Mouse (Mus musculus) gastrocnemius, adult 2 months (tissue): Measurements from ENCODE around the gene Plb1. TPM values are rescaled to one million over a fixed set of nuclear protein-coding genes. Genes with fewer than 3 reads are reported as not detected.
A peak's percentile ranks its signal among the peaks of the same experiment; 100 is the strongest.

ENCODE experiments used
- DNase-seq: peaks from one replicate; pipeline ENCODE4 v3.0.0; 2022
- H3K27ac ChIP-seq: fragments of 200-600 bp; 2 replicates; pipeline ENCODE4 v1.8.1; 2022; ENCODE audit warnings: mild to moderate bottlenecking
- H3K4me3 ChIP-seq: fragments of 200-600 bp; 2 replicates; pipeline ENCODE4 v1.8.1; 2022; ENCODE audit warnings: mild to moderate bottlenecking, moderate library complexity
- CTCF ChIP-seq: fragments of 200-600 bp; IDR thresholded peaks from 2 replicates; pipeline ENCODE4 v1.8.1; 2022; ENCODE audit warnings: antibody characterized with exemption, mild to moderate bottlenecking, moderate library complexity
- intact Hi-C: fragments of 180-260 bp; cut with DNase I; formaldehyde crosslinking; loops from one replicate; pipeline ENCODE4 v1.15.1; 2025
- total RNA-seq, 2 experiments: library from RNA; stranded (reverse); gene quantifications; 2 replicates each; pipeline ENCODE4 v1.2.3; 2021

The Plb1 gene
- total RNA-seq, 2 experiments from 2014 or later, result 0.97 to 1.3 TPM

GRCm38 (mm10) chr5:32311589-32312166 is 79.2 kb downstream of the Plb1 start:
- DNase-seq, result no peak
- no peak overlapping the region for H3K4me3 ChIP-seq
- no peak for TF ChIP-seq CTCF
- intact Hi-C loops, result no loop called here
- no peak overlapping the region for H3K27ac ChIP-seq

DNA sequence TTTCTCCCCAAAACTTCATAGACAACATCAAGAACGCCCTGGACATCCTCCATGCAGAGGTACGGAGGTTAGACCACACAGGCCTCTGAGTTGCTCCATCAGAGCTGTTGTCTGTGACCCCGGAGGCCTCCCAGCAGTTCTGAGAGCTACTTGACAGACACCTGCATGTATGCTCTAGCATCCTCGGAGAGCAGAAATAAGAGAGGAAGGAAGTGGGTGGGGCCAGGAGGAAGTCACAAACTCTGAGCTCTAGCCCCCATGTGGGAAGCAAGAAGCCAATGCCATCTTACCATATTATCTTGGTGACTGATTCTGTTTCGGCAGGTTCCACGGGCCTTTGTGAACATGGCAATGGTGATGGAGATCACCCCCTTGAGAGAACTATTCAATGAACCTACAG is 81.2 kb downstream of the Plb1 start:
- DNase-seq, result no peak
- Histone ChIP-seq H3K27ac (no peak overlapping the region), H3K4me3 (no peak overlapping the region)
- TF ChIP-seq CTCF, result no peak
- intact Hi-C loops, result no loop called here

- Histone ChIP-seq H3K27ac (no peak overlapping the region), H3K4me3 (no peak overlapping the region)
- no peak for TF ChIP-seq CTCF
- intact Hi-C loops, result no loop called here
- no peak for DNase-seq
Observed at GRCm38 (mm10) chr5:32314731-32315130, 82.2 kb downstream of the Plb1 start.

DNA sequence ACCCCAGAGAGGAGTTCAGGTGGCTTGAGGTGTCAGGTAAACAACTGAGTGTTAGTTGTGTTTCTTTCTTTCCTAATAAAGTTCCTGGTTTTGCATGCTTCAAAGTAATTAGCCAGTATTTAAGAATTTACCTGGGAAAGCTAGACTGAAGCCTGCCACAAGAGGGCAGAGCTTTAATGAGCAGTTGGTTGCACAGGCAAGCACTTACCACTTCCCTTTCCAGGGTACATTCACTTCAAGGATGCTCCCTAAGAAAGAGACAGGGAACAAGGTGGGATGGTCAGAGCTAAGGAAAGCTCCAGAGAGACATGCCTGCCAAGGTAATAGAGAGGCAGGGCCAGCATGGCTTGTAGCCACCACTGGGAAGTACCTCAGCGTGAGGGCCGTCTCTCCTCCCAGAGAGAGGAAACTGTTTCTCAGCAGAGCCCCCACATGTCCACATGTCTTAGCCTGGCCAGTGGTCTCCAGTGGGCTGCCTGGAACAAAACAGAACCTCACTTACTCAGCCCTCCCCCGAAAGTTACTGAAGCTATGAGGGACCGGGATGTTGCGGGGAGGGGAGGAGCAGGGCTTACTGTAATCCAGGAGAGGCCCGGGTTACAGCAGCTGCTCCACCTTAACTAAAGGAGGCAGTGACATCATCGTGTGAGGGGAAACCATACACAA is 89.8 kb downstream of the Plb1 start:
- peak overlapping the region; percentile 3; the same call in 1 of the 2 replicates for H3K4me3 ChIP-seq
- DNase-seq, result peak; percentile 48
- intact Hi-C loops, result loop anchor here (1.0 to 2.0 kb wide), 2 partner anchors 138 to 199 kb away; no protein-coding TSS in a partner anchor
- no peak overlapping the region for H3K27ac ChIP-seq
- peak; percentile 93 for TF ChIP-seq CTCF

GRCm38 (mm10) chr5:32328139-32328538 is 95.6 kb downstream of the Plb1 start:
- intact Hi-C loops, result loop anchor here (5.0 kb wide), 1 partner anchor 149 kb away; no protein-coding TSS in a partner anchor
- Histone ChIP-seq H3K4me3 (no peak overlapping the region), H3K27ac (peak overlapping the region; percentile 61)
- DNase-seq, result no peak
- no peak for TF ChIP-seq CTCF

DNA sequence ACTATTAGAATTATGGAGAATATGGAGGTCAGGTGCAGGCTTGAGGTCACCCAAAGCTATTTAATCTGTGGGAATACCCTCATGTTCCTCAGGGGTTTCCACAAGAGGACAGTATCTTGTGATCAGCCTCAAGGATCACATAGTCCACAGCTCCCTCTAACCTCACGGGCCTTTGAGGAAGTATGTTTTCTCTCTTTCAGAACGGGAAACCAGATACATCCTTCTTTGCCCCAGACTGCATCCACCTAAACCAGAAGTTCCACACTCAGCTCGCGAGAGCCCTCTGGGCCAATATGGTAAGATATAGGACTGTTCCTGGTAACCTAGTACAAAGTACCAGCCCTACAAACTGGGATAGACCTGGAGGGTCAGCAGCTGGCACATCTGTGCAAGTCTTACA is 100.1 kb downstream of the Plb1 start:
- no peak for DNase-seq
- TF ChIP-seq CTCF, result no peak
- Histone ChIP-seq H3K27ac (peak overlapping the region; percentile 40; the same call in 1 of the 2 replicates), H3K4me3 (no peak overlapping the region)
- intact Hi-C loops, result no loop called here

DNA sequence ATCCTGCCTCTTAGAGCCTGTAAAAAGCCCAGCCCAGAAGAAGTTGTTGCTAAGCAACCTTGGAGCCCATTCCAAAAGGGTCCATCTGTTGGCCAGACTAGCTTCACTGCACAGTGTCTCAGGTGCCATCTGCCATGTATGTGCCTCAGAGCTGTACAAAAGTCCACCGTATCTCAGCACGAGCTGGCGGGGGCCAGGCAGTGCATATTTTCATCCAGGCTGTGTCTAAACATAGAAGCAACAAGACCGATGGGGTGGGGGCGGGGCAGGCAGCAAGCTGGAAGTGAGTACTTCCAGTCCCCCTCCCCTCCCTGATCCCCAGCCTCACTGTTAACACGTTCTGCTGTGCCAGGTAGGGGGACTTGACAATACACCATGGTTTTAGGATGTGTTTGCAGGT is 102.7 kb downstream of the Plb1 start:
- no peak for TF ChIP-seq CTCF
- peak overlapping the region; percentile 79 for H3K27ac ChIP-seq
- peak; percentile 75 for DNase-seq
- H3K4me3 ChIP-seq, result no peak overlapping the region; the same call in 1 of the 2 replicates
- intact Hi-C loops, result no loop called here

DNA sequence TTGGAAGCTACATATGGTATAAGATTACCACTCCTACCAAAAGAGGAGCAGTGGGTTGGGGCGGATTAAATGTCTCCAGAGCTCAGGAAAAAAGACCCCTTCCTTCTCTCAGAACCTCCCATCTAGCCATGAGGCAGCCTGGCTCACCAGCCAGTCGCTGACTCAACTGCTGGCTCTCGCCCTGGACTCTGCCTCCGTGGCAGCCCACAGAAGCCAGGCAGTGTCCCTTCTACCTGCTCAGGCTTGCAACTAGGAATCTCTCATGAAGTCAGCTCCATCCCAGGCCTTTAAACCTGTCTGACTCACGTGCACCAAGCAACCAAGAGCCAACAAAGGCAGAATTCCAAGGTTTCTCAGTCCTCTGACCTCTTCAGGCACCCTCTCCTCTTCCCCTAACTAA is 103.6 kb downstream of the Plb1 start:
- Histone ChIP-seq H3K4me3 (no peak overlapping the region), H3K27ac (peak overlapping the region; percentile 79)
- DNase-seq, result peak; percentile 65
- no peak for TF ChIP-seq CTCF
- intact Hi-C loops, result no loop called here

DNA sequence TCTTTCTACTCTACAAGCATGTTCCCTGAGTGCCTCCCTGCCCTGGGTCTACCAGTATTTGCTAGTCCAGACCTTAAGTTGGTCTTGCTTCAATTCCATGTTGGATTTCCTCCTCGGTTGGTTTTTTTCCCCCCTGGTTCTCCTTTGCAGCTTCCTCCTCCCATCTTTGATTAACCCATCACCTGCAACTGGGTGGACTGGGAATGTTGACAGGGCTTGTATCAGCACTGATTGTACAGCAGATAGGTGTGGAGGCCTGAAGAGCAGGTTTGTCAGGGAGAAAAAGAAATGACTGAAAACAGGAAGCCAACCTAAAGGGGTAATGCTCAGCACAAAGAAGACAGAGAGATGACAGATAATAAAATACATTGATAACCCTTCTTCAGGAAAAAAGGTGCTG is 104.8 kb downstream of the Plb1 start:
- no peak for DNase-seq
- intact Hi-C loops, result no loop called here
- TF ChIP-seq CTCF, result no peak
- Histone ChIP-seq H3K4me3 (no peak overlapping the region), H3K27ac (no peak overlapping the region)

- DNase-seq, result no peak
- Histone ChIP-seq H3K4me3 (no peak overlapping the region), H3K27ac (peak overlapping the region; percentile 40; the same call in 1 of the 2 replicates)
- intact Hi-C loops, result no loop called here
- peak; percentile 46; the same call in 1 of the 2 replicates for TF ChIP-seq CTCF
Observed at GRCm38 (mm10) chr5:32338339-32338738, 105.8 kb downstream of the Plb1 start.

DNA sequence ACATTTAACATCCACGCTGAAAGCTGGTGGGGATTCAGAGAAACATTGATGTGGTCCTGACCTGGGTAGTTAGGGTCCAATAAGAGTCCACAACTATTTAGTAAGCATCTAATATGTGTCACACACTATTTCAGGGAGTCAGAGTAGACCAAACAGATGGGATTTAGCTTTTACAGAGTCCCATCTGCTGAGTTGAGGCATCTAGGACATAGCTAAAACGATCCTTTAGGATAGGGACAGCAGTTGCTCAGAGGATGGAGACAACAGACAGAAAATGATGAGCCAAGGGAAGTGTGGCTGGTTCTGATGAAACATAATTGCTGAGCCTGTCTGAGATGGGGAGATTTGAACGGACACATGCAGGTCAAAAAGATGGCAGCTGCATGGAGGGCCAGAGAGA is 106.3 kb downstream of the Plb1 start:
- no peak for TF ChIP-seq CTCF

DNA sequence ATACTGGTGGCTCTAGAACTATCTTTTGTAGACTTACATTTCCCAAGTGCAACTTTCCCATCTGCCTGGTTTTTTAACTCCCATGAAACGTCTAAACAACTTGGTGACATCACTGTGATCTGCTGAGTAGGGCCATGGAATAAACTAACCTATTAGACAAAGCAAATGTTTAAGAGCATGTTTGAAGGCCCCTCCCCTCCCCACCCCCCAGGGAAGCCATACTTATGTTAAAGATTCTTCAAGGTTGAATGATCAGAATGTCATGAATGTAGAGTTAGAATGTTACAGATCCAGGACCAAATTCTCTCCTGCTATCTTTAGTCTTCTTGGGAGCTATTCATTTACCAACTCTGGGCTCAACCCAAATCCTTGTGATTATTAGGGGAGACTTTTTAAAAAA is 107.7 kb downstream of the Plb1 start:
- intact Hi-C loops, result no loop called here
- no peak overlapping the region for H3K27ac ChIP-seq
- TF ChIP-seq CTCF, result no peak
- no peak overlapping the region for H3K4me3 ChIP-seq
- DNase-seq, result no peak

More for the DNA sequence above, 106.3 kb downstream of the Plb1 start:
- H3K27ac ChIP-seq, result peak overlapping the region; percentile 40; the same call in 1 of the 2 replicates
- no peak overlapping the region for H3K4me3 ChIP-seq
- intact Hi-C loops, result no loop called here
- no peak for DNase-seq

- peak overlapping the region; percentile 82 for H3K27ac ChIP-seq
- no peak for TF ChIP-seq CTCF
- no peak overlapping the region for H3K4me3 ChIP-seq
- intact Hi-C loops, result no loop called here
- DNase-seq, result peak; percentile 57
Observed at GRCm38 (mm10) chr5:32342711-32343285, 110.3 kb downstream of the Plb1 start.
